Comparison of ENCODE assay signal across 9 mouse cellular contexts in genomic region chr10:81500032-81500431, GRCm38 (mm10). TPM values are rescaled to one million over a fixed set of nuclear protein-coding genes. Genes with fewer than 3 reads are reported as not detected.
DNase-seq lines count a peak whose midpoint lies in the region; ATAC-seq and TF ChIP-seq lines count a peak whose summit lies in the region.
"Had no signal": no experiment of that assay in that cellular context is flagged by ENCODE, and none has a peak within 500 bp of the region (broad histone marks: within the 10 kb centered on the region; RNA-seq: fewer than 3 reads in every experiment).

S1pr4 (minus strand) TSS chr10:81500132.

- 0 out of 2 replicates have a peak within 1 kb of the TSS, but pooled peaks have one; percentile 8 for H3K9ac ChIP-seq in kidney, embryonic 16.5 days (replicated peaks; ENCODE audit: low read length)
- H3K9ac ChIP-seq in kidney, embryonic 15.5 days = no peak within 1 kb of the TSS
- peak within 1 kb of the TSS; percentile 29 for H3K9ac ChIP-seq in ES-E14 (ENCODE audit: insufficient read depth, low read depth, low read length, poor library complexity, severe bottlenecking)
- H3K9ac ChIP-seq in liver, embryonic 11.5 days (ENCODE audit: low read depth, low read length) = peak within 1 kb of the TSS; percentile 42

- WGBS in kidney, embryonic 16.5 days = 96% methylated on average over 2 of the region's 3 CpGs
- WGBS in kidney, embryonic 15.5 days = 86% methylated on average over 3 of the region's 3 CpGs
- WGBS in liver, embryonic 11.5 days = 80% methylated on average over 3 of the region's 3 CpGs

- H3K4me1 ChIP-seq in kidney, embryonic 16.5 days (ENCODE audit: insufficient read depth, low read length) = peaks cover 9% of the 10 kb centered on the region
- H3K4me1 ChIP-seq in kidney, embryonic 15.5 days = peaks cover 30% of the 10 kb centered on the region
- peaks cover 0 to 13% of the 10 kb centered on the region in 2 experiments; a peak in 2 of 4 replicates for H3K4me1 ChIP-seq in ES-E14 (ENCODE audit: control insufficient read depth in 2 of 2, insufficient read depth in 2 of 2, low read length in 2 of 2, poor library complexity in 1 of 2)
- peaks cover 36% of the 10 kb centered on the region for H3K4me1 ChIP-seq in liver, embryonic 11.5 days (replicated peaks; ENCODE audit: control insufficient read depth, insufficient read depth, low read length)

- no peak within 1 kb of the TSS for H3K27ac ChIP-seq in kidney, embryonic 16.5 days (ENCODE audit: low read length)
- no peak within 1 kb of the TSS for H3K27ac ChIP-seq in kidney, embryonic 15.5 days
- H3K27ac ChIP-seq in ES-E14 (ENCODE audit: insufficient read depth, low read depth, low read length, poor library complexity, severe bottlenecking) = no peak within 1 kb of the TSS
- H3K27ac ChIP-seq in liver, embryonic 11.5 days (ENCODE audit: low read depth, low read length) = peak within 1 kb of the TSS; percentile 62; the same call in 1 of the 2 replicates

- H3K4me2 ChIP-seq in kidney, embryonic 16.5 days (replicated peaks; ENCODE audit: low read depth, low read length) = no peak within 1 kb of the TSS; the same call in 1 of the 2 replicates
- H3K4me2 ChIP-seq in kidney, embryonic 15.5 days = no peak within 1 kb of the TSS
- H3K4me2 ChIP-seq in liver, embryonic 11.5 days = peak within 1 kb of the TSS; percentile 78

- in situ Hi-C loops in ES-E14 (cut with MboI; ENCODE audit: low sequenced_read_pairs in 2 of 2, unreplicated experiment in 2 of 2) = no loop called here

- H3K9me3 ChIP-seq in kidney, embryonic 16.5 days (ENCODE audit: low read length) = no peaks in the 10 kb centered on the region
- no peaks in the 10 kb centered on the region for H3K9me3 ChIP-seq in kidney, embryonic 15.5 days (replicated peaks)
- no peaks in the 10 kb centered on the region for H3K9me3 ChIP-seq in ES-E14 (ENCODE audit: control insufficient read depth, insufficient read depth, low read depth, low read length)
- no peaks in the 10 kb centered on the region for H3K9me3 ChIP-seq in liver, embryonic 11.5 days (ENCODE audit: control insufficient read depth, low read length)

- no peaks in the 10 kb centered on the region; the same call in 1 of the 2 replicates for H3K27me3 ChIP-seq in kidney, embryonic 16.5 days (ENCODE audit: insufficient read depth, low read length)
- peaks cover 16% of the 10 kb centered on the region for H3K27me3 ChIP-seq in kidney, embryonic 15.5 days
- H3K27me3 ChIP-seq in liver, embryonic 11.5 days (replicated peaks; ENCODE audit: control insufficient read depth, insufficient read depth, low read length) = no peaks in the 10 kb centered on the region

- DNase-seq in ES-E14 (ENCODE audit: low read depth, low spot score) = no peak
- no peak for DNase-seq in liver, embryonic 11.5 days (ENCODE audit: low spot score)
- no peak for DNase-seq in cerebellum, adult 8-10 months
- DNase-seq in left cerebral cortex, adult 18-20 months (ENCODE audit: low spot score in 2 of 2) = no peak
- DNase-seq: right cerebral cortex, postnatal 25 days had no signal

- no peak within 1 kb of the TSS for H3K4me3 ChIP-seq in kidney, embryonic 16.5 days (ENCODE audit: low read length)
- H3K4me3 ChIP-seq in kidney, embryonic 15.5 days (replicated peaks) = no peak within 1 kb of the TSS
- peak within 1 kb of the TSS; percentile 18 to 48 for H3K4me3 ChIP-seq in ES-E14 (ENCODE audit: insufficient read depth in 1 of 2, low read depth in 1 of 2, low read length in 2 of 2, poor library complexity in 1 of 2, severe bottlenecking in 1 of 2)
- peak within 1 kb of the TSS; percentile 92 for H3K4me3 ChIP-seq in liver, embryonic 11.5 days (ENCODE audit: low read depth, low read length)
- H3K4me3 ChIP-seq: myocyte had no signal

- H3K36me3 ChIP-seq in kidney, embryonic 16.5 days (ENCODE audit: insufficient read depth, low read length) = no peaks in the 10 kb centered on the region
- H3K36me3 ChIP-seq in kidney, embryonic 15.5 days = no peaks in the 10 kb centered on the region
- H3K36me3 ChIP-seq in ES-E14 (ENCODE audit: control insufficient read depth, insufficient read depth, low read length, poor library complexity, severe bottlenecking) = no peaks in the 10 kb centered on the region
- no peaks in the 10 kb centered on the region for H3K36me3 ChIP-seq in liver, embryonic 11.5 days (ENCODE audit: control insufficient read depth, insufficient read depth, low read length)

- no peak for ATAC-seq in kidney, embryonic 16.5 days (ENCODE audit: low FRiP score, low TSS enrichment)
- ATAC-seq in kidney, embryonic 15.5 days (replicated peaks; ENCODE audit: low FRiP score) = no peak
- ATAC-seq in CD4-positive, CD25-positive, alpha-beta regulatory T cell, adult 4 months = no peak
- no peak for ATAC-seq in liver, embryonic 11.5 days (replicated peaks; ENCODE audit: low FRiP score)

TF ChIP-seq in ES-E14, 5 proteins besides CTCF, POLR2A, EP300 and RAD21:
- TF ChIP-seq CHD2 (IDR thresholded peaks at IDR 0.05; ENCODE audit: low read depth, low read length) = no peak
- no peak for TF ChIP-seq MAFK (IDR thresholded peaks at IDR 0.05; ENCODE audit: insufficient read depth, low read depth, low read length)
- no peak for TF ChIP-seq HCFC1 (IDR thresholded peaks at IDR 0.05; ENCODE audit: borderline replicate concordance, insufficient read depth, low read length)
- no peak for TF ChIP-seq ZNF384 (IDR thresholded peaks at IDR 0.05; ENCODE audit: low read depth, low read length)
- TF ChIP-seq ZC3H11A (IDR thresholded peaks at IDR 0.05; ENCODE audit: borderline replicate concordance, low read depth, low read length) = no peak

RNA-seq across cellular contexts. Expression of gene S1pr4, which starts in this region (rescaled TPM):
- 1.5 and 1.7 TPM in 2 replicates for polyA plus RNA-seq in kidney, embryonic 16.5 days (2015; fragmentation: Nextera tagmentation; extraction: Ambion mirVana)
- polyA plus RNA-seq in kidney, embryonic 15.5 days (2015; fragmentation: Nextera tagmentation; extraction: Ambion mirVana) = 1.2 and 1.4 TPM in 2 replicates
- 10 to 100 TPM; 53.2 to 76.8 TPM for polyA plus RNA-seq in CD4-positive, CD25-positive, alpha-beta regulatory T cell, adult 4 months (2017; shearing (Covaris generic))
- total RNA-seq in ES-E14 (2012; rRNA removed) = 0.94 and 1.9 TPM in 2 replicates
- 4.5 and 4.6 TPM in 2 replicates for polyA plus RNA-seq in liver, embryonic 11.5 days (2014; fragmentation: Nextera tagmentation; extraction: Ambion mirVana)
- under 1 TPM; 0.58 to 0.82 TPM for total RNA-seq in left cerebral cortex, adult 18-20 months (2021)
- polyA plus RNA-seq: myocyte had no signal

Comparison
In these comparisons a context has a peak if more than half of its experiments do, and no peak if none do; other contexts are left out.
1. H3K4me3 ChIP-seq: peak in ES-E14 (2 of 2) and liver, embryonic 11.5 days (single experiment); none in kidney, embryonic 16.5 days (single experiment) and kidney, embryonic 15.5 days (single experiment).